Mouse (Mus musculus): ENCODE data around the gene Vmn2r40. TPM values are rescaled to one million over a fixed set of nuclear protein-coding genes. Genes with fewer than 3 reads are reported as not detected.
"Not testable (repeated sequence)": the region's sequence is repeated elsewhere in the genome, so short reads cannot be mapped to it uniquely, and the experiment has no call there.

Gene Vmn2r40
- total RNA-seq (2015; ENCODE audit: low replicate concordance) (not detected in 2 replicates), total RNA-seq (2017; ENCODE audit: low replicate concordance) (not detected in 2 replicates)

DNA sequence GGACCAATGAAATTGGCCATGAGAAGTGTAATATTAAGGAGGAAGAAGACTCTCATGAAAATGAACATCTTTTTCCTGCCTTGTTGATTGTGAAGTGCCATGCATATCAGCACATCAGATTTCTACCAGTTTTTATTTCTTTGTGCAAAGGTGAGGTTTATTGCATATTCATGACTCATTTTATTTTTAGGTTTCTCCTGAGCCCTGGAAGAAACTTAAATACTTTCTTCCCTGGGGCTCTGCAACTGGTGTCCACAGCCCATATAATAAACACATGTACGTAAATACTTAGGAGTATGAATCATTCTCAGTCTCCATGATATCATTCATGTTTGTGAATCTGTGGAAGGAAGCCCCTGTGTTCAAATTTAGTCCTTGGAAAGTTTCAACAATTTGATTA is at the start of gene Vmn2r40:
Vmn2r40 (minus strand) TSS at position 101 of the 400 bp plus-strand sequence.
- not testable (repeated sequence) for ATAC-seq (replicated peaks; ENCODE audit: low FRiP score, poor library complexity, severe bottlenecking)

Other genes starting within 250 kb of the Vmn2r40 start
- not detected in 2 replicates for gene Vmn2r39, start 99.4 kb upstream of the Vmn2r40 start, total RNA-seq (2015; ENCODE audit: low replicate concordance)
- not detected in 2 replicates for gene Vmn2r39, start 99.4 kb upstream of the Vmn2r40 start, total RNA-seq (2017; ENCODE audit: low replicate concordance)
- gene Vmn2r38, start 166.4 kb upstream of the Vmn2r40 start, total RNA-seq (2015; ENCODE audit: low replicate concordance), result not detected in 2 replicates
- not detected in 2 replicates for gene Vmn2r38, start 166.4 kb upstream of the Vmn2r40 start, total RNA-seq (2017; ENCODE audit: low replicate concordance)